8 mouse cellular contexts compared by ENCODE assay signal in the genomic region with DNA sequence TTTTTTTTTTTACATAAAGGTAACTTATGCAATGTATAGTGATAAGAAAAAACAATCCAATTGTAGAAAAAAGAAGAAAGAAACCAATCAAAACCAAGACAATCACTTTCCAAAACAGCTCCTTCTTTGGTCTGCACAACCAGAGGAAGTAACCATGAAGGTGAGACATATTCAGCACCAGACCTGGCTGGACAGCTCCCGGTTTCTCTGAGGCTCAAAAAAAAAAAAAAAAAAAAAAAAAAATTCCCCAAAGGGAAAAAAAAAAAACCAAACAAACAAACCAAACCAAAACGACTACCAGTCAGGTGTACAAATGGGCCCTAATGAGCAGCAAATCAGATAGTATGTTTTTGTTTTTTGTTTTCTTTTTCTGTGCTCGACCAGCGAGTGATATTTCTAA. TPM values are rescaled to one million over a fixed set of nuclear protein-coding genes. Genes with fewer than 3 reads are reported as not detected.
A peak's percentile ranks its signal among the peaks of the same experiment; 100 is the strongest.
DNase-seq lines count a peak whose midpoint lies in the region; ATAC-seq and TF ChIP-seq lines count a peak whose summit lies in the region.
"Had no signal": no experiment of that assay in that cellular context is flagged by ENCODE, and none has a peak within 500 bp of the region (broad histone marks: within the 10 kb centered on the region; RNA-seq: fewer than 3 reads in every experiment).

No protein-coding gene starts in this region.

- DNase-seq in lung, postnatal 14 days: peak; percentile 41
- DNase-seq in lung, postnatal 4 days: no peak
- peak; percentile 23 for DNase-seq in c-Kit-positive CD71-negative TER-119-negative erythroid progenitor cells, embryonic 14.5 days (ENCODE audit: low read depth)
- DNase-seq in hindbrain, postnatal 0 days (ENCODE audit: low spot score): no peak
- DNase-seq in spleen, postnatal 4 days (ENCODE audit: low spot score in 2 of 2): no peak
- no peak for DNase-seq in left cerebral cortex, postnatal 10 days (ENCODE audit: extremely low spot score in 1 of 2, low spot score in 2 of 2)

- no peak overlapping the region for H3K27ac ChIP-seq in hindbrain, postnatal 0 days
- H3K27ac ChIP-seq in neural tube, embryonic 14.5 days (ENCODE audit: low read depth, low read length): no peak overlapping the region
- H3K27ac ChIP-seq: embryonic facial prominence, embryonic 12.5 days had no signal

- H3K36me3 ChIP-seq in hindbrain, postnatal 0 days (ENCODE audit: insufficient read depth, low read length): no peaks in the 10 kb centered on the region
- no peaks in the 10 kb centered on the region for H3K36me3 ChIP-seq in neural tube, embryonic 14.5 days (ENCODE audit: control insufficient read depth, insufficient read depth, low read length)
- H3K36me3 ChIP-seq: embryonic facial prominence, embryonic 12.5 days had no signal

- intact Hi-C loops in left cerebral cortex, postnatal 10 days (cut with DNase I): loop anchor here (5.0 kb wide), 3 partner anchors 244 to 541 kb away; no protein-coding TSS in a partner anchor

- WGBS in hindbrain, postnatal 0 days: 27% methylated on average over 4 of the region's 4 CpGs
- WGBS in neural tube, embryonic 14.5 days: 25% methylated on average over 4 of the region's 4 CpGs

- H3K4me3 ChIP-seq in hindbrain, postnatal 0 days (ENCODE audit: low read length): peak overlapping the region; percentile 59
- peak overlapping the region; percentile 64 for H3K4me3 ChIP-seq in neural tube, embryonic 14.5 days (ENCODE audit: low read depth, low read length)
- H3K4me3 ChIP-seq: embryonic facial prominence, embryonic 12.5 days had no signal

- H3K27me3 ChIP-seq in hindbrain, postnatal 0 days (ENCODE audit: insufficient read depth, low read length): no peaks in the 10 kb centered on the region; the same call in 1 of the 2 replicates
- H3K27me3 ChIP-seq in neural tube, embryonic 14.5 days (ENCODE audit: control insufficient read depth, insufficient read depth, low read length): peaks cover 8% of the 10 kb centered on the region; the same call in 1 of the 2 replicates

- H3K4me2 ChIP-seq in hindbrain, postnatal 0 days (ENCODE audit: low read depth, low read length): peak overlapping the region; percentile 83
- peak overlapping the region; percentile 80 for H3K4me2 ChIP-seq in neural tube, embryonic 14.5 days (ENCODE audit: low read depth, low read length)
- H3K4me2 ChIP-seq: embryonic facial prominence, embryonic 12.5 days had no signal

- ATAC-seq in hindbrain, postnatal 0 days: no peak
- ATAC-seq in neural tube, embryonic 14.5 days (ENCODE audit: low read depth): no peak

- TF ChIP-seq CTCF in hindbrain, postnatal 0 days (IDR thresholded peaks at IDR 0.05; ENCODE audit: low read depth): no peak

- 0 out of 2 replicates have a peak overlapping the region, but pooled peaks have one; percentile 76 for H3K9ac ChIP-seq in hindbrain, postnatal 0 days (replicated peaks; ENCODE audit: low read length)
- no peak overlapping the region for H3K9ac ChIP-seq in neural tube, embryonic 14.5 days (replicated peaks; ENCODE audit: low read depth, low read length)
- H3K9ac ChIP-seq: embryonic facial prominence, embryonic 12.5 days had no signal

- H3K4me1 ChIP-seq in hindbrain, postnatal 0 days (ENCODE audit: insufficient read depth, low read length): peaks cover 8% of the 10 kb centered on the region; the same call in 1 of the 2 replicates
- peaks cover 15% of the 10 kb centered on the region for H3K4me1 ChIP-seq in neural tube, embryonic 14.5 days (ENCODE audit: control insufficient read depth, insufficient read depth, low read length)

- no peaks in the 10 kb centered on the region for H3K9me3 ChIP-seq in hindbrain, postnatal 0 days (ENCODE audit: low read length)
- H3K9me3 ChIP-seq in neural tube, embryonic 14.5 days (ENCODE audit: control insufficient read depth, low read length): no peaks in the 10 kb centered on the region
- H3K9me3 ChIP-seq: embryonic facial prominence, embryonic 12.5 days had no signal

RNA-seq across cellular contexts. Expression of gene AI593442, which starts 3.0 kb away (rescaled TPM):
- 41.0 and 42.1 TPM in 2 replicates for total RNA-seq in hindbrain, postnatal 0 days (2014; rRNA removed)
- 101 and 102 TPM in 2 replicates for polyA plus RNA-seq in hindbrain, postnatal 0 days (2015; fragmentation: Nextera tagmentation; extraction: Ambion mirVana)
- 69.3 and 94.9 TPM in 2 replicates for polyA plus RNA-seq in neural tube, embryonic 14.5 days (2014; fragmentation: Nextera tagmentation; extraction: Ambion mirVana)
- total RNA-seq in left cerebral cortex, postnatal 10 days (2021): 100 to 1,000 TPM; 147 to 155 TPM

Comparison
In these comparisons a context has a peak if more than half of its experiments do, and no peak if none do; other contexts are left out.
1. DNase-seq: peak in lung, postnatal 14 days (single experiment) and c-Kit-positive CD71-negative TER-119-negative erythroid progenitor cells, embryonic 14.5 days (single experiment); none in lung, postnatal 4 days (0 of 2), hindbrain, postnatal 0 days (single experiment), spleen, postnatal 4 days (0 of 2) and left cerebral cortex, postnatal 10 days (0 of 2).